Mouse (Mus musculus): ENCODE data around the gene Syngr3. TPM values are rescaled to one million over a fixed set of nuclear protein-coding genes. Genes with fewer than 3 reads are reported as not detected.
"Not testable (repeated sequence)": the region's sequence is repeated elsewhere in the genome, so short reads cannot be mapped to it uniquely, and the experiment has no call there.

Syngr3 gene
- total and polyA plus RNA-seq, 3 experiments, result 0.08 TPM; not detected in 2

DNA sequence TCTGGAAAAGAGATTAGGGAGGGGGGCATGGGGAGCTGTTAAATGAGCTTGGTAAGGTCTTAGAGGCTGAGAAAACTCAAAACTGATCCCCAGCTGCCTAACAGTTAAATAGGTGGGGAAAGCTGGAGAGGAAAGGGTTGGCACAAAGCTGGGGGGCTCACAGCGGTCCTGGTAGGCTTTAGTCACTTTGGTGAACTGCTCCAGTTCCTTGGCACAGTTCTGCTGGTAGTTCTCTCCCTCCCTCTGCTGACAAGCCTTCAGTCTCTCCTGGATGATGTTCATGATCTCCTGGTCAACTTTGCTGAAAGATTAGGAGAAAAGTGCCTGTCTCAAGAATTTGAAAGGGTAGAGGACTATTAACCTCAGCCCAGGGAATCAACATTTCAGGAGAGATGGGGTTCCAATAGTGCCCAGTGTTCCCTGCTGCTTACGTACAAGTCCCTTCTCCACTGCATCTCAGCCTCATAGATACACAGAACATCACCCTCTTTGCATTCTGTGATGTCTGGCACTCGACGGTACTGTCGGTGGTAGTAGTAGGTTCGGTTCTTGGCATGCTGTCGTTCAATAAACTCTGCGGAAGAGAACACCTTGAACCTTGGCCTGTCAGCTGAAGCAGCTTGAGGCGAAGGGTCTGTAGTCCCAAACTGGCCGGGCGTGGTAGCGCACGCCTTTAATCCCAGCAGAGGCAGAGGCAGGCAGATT is 32.6 kb upstream of the Syngr3 start:
- Histone ChIP-seq H3K27me3 (ENCODE audit: insufficient read depth, low read length) (peaks cover 3% of the 10 kb centered on the region; the same call in 1 of the 2 replicates), H3K36me3 (replicated peaks) (peaks cover 35% of the 10 kb centered on the region), H3K9me3 (replicated peaks) (no peaks in the 10 kb centered on the region), H3K4me1 (ENCODE audit: insufficient read depth, low read depth, low read length) (peaks cover 41% of the 10 kb centered on the region), H3K4me3 (ENCODE audit: low read depth, low read length) (peak overlapping the region; percentile 74)
- TF ChIP-seq CTCF (IDR thresholded peaks at IDR 0.05; ENCODE audit: low read depth, low read length), result no peak
- peak; percentile 95 for TF ChIP-seq POLR2AphosphoS5 (IDR thresholded peaks at IDR 0.05; ENCODE audit: insufficient replicate concordance, low read depth, low read length)
- no peak for TF ChIP-seq GATA1 (IDR thresholded peaks at IDR 0.05; ENCODE audit: borderline replicate concordance, low read length)
- no peak for TF ChIP-seq GATA2 (IDR thresholded peaks at IDR 0.05; ENCODE audit: borderline replicate concordance, low read depth, low read length)
- no peak for TF ChIP-seq TAL1 (conservative IDR thresholded peaks at IDR 0.05; ENCODE audit: low read depth, low read length)
- no peak for ATAC-seq (ENCODE audit: extremely low read depth, insufficient number of reproducible peaks, low FRiP score, poor library complexity, severe bottlenecking)
- DNase-seq (ENCODE audit: low spot score), result no peak

DNA sequence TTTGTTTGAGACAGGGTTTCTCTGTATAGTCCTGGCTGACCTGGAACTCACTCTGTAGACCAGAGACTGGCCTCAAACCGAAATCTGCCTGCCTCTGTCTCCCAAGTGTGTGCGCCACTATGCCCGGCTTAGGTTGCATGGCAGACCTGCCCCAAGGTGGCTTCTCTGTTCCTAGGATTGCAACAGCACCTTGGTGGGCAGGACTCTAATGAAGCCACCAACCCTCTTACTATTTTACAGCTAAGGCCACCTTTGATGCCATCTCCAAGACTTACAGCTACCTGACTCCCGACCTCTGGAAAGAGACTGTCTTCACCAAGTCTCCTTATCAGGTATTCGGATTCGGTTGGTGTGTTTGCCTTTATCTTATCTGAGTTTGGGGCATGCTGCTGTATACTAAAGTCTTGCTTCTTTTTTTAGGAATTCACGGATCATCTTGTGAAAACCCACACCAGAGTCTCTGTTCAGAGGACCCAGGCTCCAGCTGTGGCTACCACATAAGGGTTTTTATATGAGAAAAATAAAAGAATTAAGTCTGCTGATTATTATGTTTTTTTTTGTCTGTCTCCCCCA is 31.7 kb upstream of the Syngr3 start:
- not testable (repeated sequence) for H3K9me3 ChIP-seq (replicated peaks); H3K27me3 ChIP-seq (ENCODE audit: insufficient read depth, low read length); ATAC-seq (ENCODE audit: extremely low read depth, insufficient number of reproducible peaks, low FRiP score, poor library complexity, severe bottlenecking); DNase-seq (ENCODE audit: low spot score)
- H3K36me3 ChIP-seq (replicated peaks), result peaks cover 44% of the 10 kb centered on the region
- H3K4me3 ChIP-seq (ENCODE audit: low read depth, low read length), result peak overlapping the region; percentile 74
- peaks cover 41% of the 10 kb centered on the region for H3K4me1 ChIP-seq (ENCODE audit: insufficient read depth, low read depth, low read length)

DNA sequence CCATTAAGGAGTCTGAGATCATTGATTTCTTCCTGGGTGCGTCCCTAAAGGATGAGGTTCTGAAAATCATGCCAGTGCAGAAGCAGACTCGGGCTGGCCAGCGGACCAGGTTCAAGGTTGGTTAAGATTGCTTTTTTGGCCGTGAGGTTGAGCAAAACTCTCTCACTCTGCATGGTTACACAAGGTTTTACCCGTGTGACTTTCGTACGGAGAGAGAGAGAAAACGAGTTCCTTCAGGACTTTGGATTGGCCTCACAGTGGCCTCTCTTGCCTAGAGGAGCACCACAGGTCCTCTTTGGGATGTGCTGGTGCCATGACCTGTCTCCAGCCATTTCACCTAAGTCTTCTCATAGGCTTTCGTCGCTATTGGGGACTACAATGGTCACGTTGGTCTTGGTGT is 30.9 kb upstream of the Syngr3 start:
- not testable (repeated sequence) for DNase-seq (ENCODE audit: low spot score); H3K9me3 ChIP-seq (replicated peaks); ATAC-seq (ENCODE audit: extremely low read depth, insufficient number of reproducible peaks, low FRiP score, poor library complexity, severe bottlenecking); H3K27me3 ChIP-seq (ENCODE audit: insufficient read depth, low read length)
- Histone ChIP-seq H3K4me1 (ENCODE audit: insufficient read depth, low read depth, low read length) (peaks cover 39% of the 10 kb centered on the region), H3K36me3 (replicated peaks) (peaks cover 53% of the 10 kb centered on the region), H3K4me3 (ENCODE audit: low read depth, low read length) (peak overlapping the region; percentile 81)

DNA sequence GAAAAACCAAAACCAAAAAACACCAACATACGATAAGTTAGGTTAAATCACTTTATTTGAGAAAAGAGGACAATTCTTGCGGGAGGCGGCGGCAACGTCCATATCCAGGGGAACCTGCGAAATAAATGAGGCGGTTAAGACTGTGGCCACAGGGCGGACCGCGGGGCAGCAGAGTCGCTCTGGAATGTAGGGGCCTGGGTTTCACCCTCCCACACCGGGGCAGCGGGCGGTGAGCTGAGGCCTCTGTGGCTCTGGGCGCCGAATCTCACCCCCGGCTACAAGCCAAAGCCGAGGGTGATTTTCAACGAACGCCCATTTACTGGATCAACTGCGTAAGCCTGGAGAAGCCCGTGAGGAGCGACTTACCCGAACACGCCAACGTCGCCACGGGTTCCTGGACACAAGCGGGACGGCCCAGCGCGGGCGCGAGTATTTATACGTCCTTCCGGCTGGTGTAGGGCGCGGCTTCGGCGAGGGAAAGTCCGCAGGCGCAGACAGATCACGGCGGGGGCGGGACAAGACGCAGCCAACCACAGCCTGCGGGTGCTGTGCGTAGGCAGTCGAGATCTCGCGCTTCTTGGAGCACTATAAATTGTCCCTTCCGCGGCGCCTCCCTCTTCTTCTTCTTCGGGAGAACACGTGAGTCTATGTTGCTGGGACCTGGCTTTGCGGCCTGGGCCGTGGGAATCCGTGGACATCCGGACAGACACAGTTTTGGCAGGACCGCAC is 29.9 kb upstream of the Syngr3 start:
- DNase-seq (ENCODE audit: low spot score) (peak; percentile 90), ATAC-seq (ENCODE audit: extremely low read depth, insufficient number of reproducible peaks, low FRiP score, poor library complexity, severe bottlenecking) (peak; percentile 64)
- H3K36me3 ChIP-seq (replicated peaks), result peaks cover 59% of the 10 kb centered on the region
- no peaks in the 10 kb centered on the region; the same call in 1 of the 2 replicates for H3K27me3 ChIP-seq (ENCODE audit: insufficient read depth, low read length)
- no peaks in the 10 kb centered on the region for H3K9me3 ChIP-seq (replicated peaks)
- peaks cover 38% of the 10 kb centered on the region for H3K4me1 ChIP-seq (ENCODE audit: insufficient read depth, low read depth, low read length)
- TF ChIP-seq CTCF (IDR thresholded peaks at IDR 0.05; ENCODE audit: low read depth, low read length) (no peak), GATA2 (IDR thresholded peaks at IDR 0.05; ENCODE audit: borderline replicate concordance, low read depth, low read length) (no peak), POLR2AphosphoS5 (IDR thresholded peaks at IDR 0.05; ENCODE audit: insufficient replicate concordance, low read depth, low read length) (peak; percentile 96), GATA1 (IDR thresholded peaks at IDR 0.05; ENCODE audit: borderline replicate concordance, low read length) (no peak), TAL1 (conservative IDR thresholded peaks at IDR 0.05; ENCODE audit: low read depth, low read length) (no peak)
- peak overlapping the region; percentile 81 for H3K4me3 ChIP-seq (ENCODE audit: low read depth, low read length)

DNA sequence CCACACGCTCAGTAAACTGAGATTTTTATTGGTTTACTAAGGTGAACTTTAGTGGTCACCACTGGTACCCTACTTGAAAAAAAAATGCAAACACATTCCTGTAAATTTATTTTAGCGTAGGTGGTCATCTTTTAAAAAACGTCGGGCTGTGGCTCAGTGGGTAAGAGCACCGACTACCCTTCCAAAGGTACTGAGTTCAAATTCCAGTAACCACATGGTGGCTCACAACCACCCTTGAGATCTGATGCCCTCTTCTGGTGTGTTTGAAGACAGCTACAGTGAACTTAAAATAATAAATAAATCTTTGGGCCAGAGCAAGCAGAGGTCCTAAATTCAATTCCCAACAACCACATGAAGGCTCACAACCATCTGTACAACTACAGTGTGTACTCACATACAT is 29.2 kb upstream of the Syngr3 start:
- H3K27me3 ChIP-seq (ENCODE audit: insufficient read depth, low read length); H3K9me3 ChIP-seq (replicated peaks); DNase-seq (ENCODE audit: low spot score); ATAC-seq (ENCODE audit: extremely low read depth, insufficient number of reproducible peaks, low FRiP score, poor library complexity, severe bottlenecking): not testable (repeated sequence)
- Histone ChIP-seq H3K4me1 (ENCODE audit: insufficient read depth, low read depth, low read length) (peaks cover 34% of the 10 kb centered on the region), H3K4me3 (ENCODE audit: low read depth, low read length) (peak overlapping the region; percentile 81), H3K36me3 (replicated peaks) (peaks cover 59% of the 10 kb centered on the region)

DNA sequence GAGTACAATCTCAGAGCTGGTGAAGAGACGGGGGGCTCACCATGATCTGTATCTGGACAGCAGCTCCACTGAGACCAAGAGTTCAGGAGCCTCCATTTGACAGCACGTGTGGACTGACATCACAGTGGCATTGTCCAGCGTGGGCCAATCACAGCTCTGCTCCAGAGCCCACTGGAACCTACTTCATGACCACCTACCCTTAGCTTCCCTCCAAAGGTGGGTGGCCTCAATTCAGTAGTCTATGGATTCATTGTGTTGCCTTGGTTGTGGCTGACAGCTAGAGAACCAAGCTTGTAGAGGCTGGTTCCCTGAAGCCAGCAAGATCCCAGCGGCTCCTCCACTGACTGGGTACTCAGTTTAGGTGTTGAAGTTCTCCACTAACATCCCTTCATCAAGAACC is 28.2 kb upstream of the Syngr3 start, which contains the start of the genes Rnf151 and Rps2:
TSS of gene Rnf151 (minus strand) at position 121 of the 400 bp plus-strand sequence.
TSS of gene Rps2 (plus strand) at position 174 of the 400 bp plus-strand sequence.
- Histone ChIP-seq H3K4me3 (ENCODE audit: low read depth, low read length) (peak within 1 kb of the TSS; percentile 81), H3K9me3 (replicated peaks) (no peaks in the 10 kb centered on the region), H3K4me1 (ENCODE audit: insufficient read depth, low read depth, low read length) (peaks cover 28% of the 10 kb centered on the region), H3K36me3 (replicated peaks) (peaks cover 61% of the 10 kb centered on the region), H3K27me3 (ENCODE audit: insufficient read depth, low read length) (no peaks in the 10 kb centered on the region; the same call in 1 of the 2 replicates)
- ATAC-seq (ENCODE audit: extremely low read depth, insufficient number of reproducible peaks, low FRiP score, poor library complexity, severe bottlenecking) (no peak), DNase-seq (ENCODE audit: low spot score) (no peak)
- no peak for TF ChIP-seq TAL1 (conservative IDR thresholded peaks at IDR 0.05; ENCODE audit: low read depth, low read length)
- TF ChIP-seq CTCF (IDR thresholded peaks at IDR 0.05; ENCODE audit: low read depth, low read length), result no peak
- no peak for TF ChIP-seq GATA1 (IDR thresholded peaks at IDR 0.05; ENCODE audit: borderline replicate concordance, low read length)
- no peak for TF ChIP-seq GATA2 (IDR thresholded peaks at IDR 0.05; ENCODE audit: borderline replicate concordance, low read depth, low read length)
- TF ChIP-seq POLR2AphosphoS5 (IDR thresholded peaks at IDR 0.05; ENCODE audit: insufficient replicate concordance, low read depth, low read length), result no peak

Measured in G1E (cell line).